Mouse (Mus musculus) frontal cortex, postnatal 36 days (tissue): ENCODE results near the gene Tk2.

Source experiments
- DNase-seq, 2 experiments: peaks; one replicate each; pipeline ENCODE4 v3.0.0; 2022; ENCODE audit warnings: low spot score in 2 of 2

Tk2 gene

GRCm38 (mm10) chr8:104219806-104220205 is 28.6 kb downstream of the Tk2 start:
- peak; percentile 74 to 83 for DNase-seq

GRCm38 (mm10) chr8:104219079-104219478 is 29.3 kb downstream of the Tk2 start:
- DNase-seq = peak; percentile 38 to 45

GRCm38 (mm10) chr8:104217601-104218000 is 30.8 kb downstream of the Tk2 start:
- DNase-seq = no peak

- DNase-seq = no peak
Measured at GRCm38 (mm10) chr8:104205292-104205691, 43.1 kb downstream of the Tk2 start.

- DNase-seq = no peak
Measured at GRCm38 (mm10) chr8:104202320-104202719, 46.0 kb downstream of the Tk2 start.

GRCm38 (mm10) chr8:104201622-104202021 is 46.7 kb downstream of the Tk2 start:
- DNase-seq = no peak

- no peak for DNase-seq
Measured at GRCm38 (mm10) chr8:104199802-104200201, 48.6 kb downstream of the Tk2 start.

GRCm38 (mm10) chr8:104191496-104191895 is 56.9 kb downstream of the Tk2 start:
- DNase-seq = no peak

- DNase-seq = no peak
Measured at GRCm38 (mm10) chr8:104190777-104191468, 57.4 kb downstream of the Tk2 start.

- DNase-seq = no peak
Measured at GRCm38 (mm10) chr8:104188459-104188858, 59.9 kb downstream of the Tk2 start.

GRCm38 (mm10) chr8:104187622-104188021 is 60.7 kb downstream of the Tk2 start:
- no peak for DNase-seq

GRCm38 (mm10) chr8:104186827-104187226 is 61.5 kb downstream of the Tk2 start:
- DNase-seq = no peak

- no peak for DNase-seq
Measured at GRCm38 (mm10) chr8:104184905-104185304, 63.5 kb downstream of the Tk2 start.

GRCm38 (mm10) chr8:104177054-104177453 is 71.3 kb downstream of the Tk2 start:
- DNase-seq = peak; percentile 21 to 32
